Mouse (Mus musculus) adrenal gland, adult 10 weeks (tissue): Measurements from ENCODE around the gene Olfr27. TPM values are rescaled to one million over a fixed set of nuclear protein-coding genes. Genes with fewer than 3 reads are reported as not detected.

Experiments
- polyA plus RNA-seq: library from polyadenylated mRNA; stranded (reverse); fragments of 350-450 nt; fragmentation: Illumina TruSeq; extraction: RNeasy Lipid Tissue Mini Kit (QIAGEN cat#74804); gene quantifications from one replicate; pipeline ENCODE4 v1.2.3, GENCODE M21; 2014; ENCODE audit warnings: low read depth, low replicate concordance

Gene Olfr27
- polyA plus RNA-seq: not detected

DNA sequence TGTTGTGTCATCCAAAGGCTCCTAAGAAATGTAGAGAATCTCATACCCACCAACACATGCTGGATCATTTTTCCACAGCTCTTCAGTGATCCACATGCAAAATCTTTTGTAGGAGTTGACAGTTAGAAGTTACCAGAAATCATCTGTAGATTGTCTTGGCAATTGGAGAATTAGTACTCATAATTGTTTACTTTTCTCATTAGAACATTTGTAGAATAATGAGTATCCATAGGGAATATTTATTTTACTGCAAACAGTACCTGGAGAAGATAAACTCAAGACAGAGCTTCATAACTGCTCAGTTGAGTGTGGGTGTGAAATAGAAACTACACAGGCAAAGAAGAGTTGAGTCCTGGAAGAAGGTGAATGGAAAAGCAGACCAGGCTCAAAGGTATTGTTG lies at the start of gene Olfr27:
Gene Olfr27 (plus strand): TSS at position 301 of the 400 bp plus-strand sequence.

DNA sequence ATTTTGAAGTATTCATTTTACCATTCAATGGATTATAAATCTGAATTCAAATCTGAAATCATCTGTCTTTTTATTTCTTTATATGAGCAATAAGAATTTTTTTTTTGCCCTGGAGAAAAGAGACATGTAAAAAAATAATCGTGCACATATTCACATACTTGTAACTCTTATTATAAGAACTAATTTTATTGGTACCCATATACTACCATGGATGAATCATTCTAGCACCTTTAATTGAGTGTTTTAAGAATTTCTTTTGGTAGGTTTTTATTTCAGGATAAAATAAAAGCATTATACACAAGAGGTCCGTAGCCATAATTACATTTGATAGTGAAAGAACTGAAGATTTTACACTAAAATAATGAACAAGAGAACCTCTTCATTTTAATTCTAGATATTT lies 49.1 kb upstream of the Olfr27 start, which contains the start of gene Olfr938:
Gene Olfr938 (minus strand): TSS at position 101 of the 400 bp plus-strand sequence.

GRCm38 (mm10) chr9:39166004-39166403 lies 38.1 kb downstream of the Olfr27 start, which contains the start of gene Olfr943:
TSS of gene Olfr943 (plus strand) at chr9:39166304.

Other genes with a start within 250 kb of the Olfr27 start
- not detected for gene Olfr930, start 198.3 kb upstream of the Olfr27 start, polyA plus RNA-seq
- gene Olfr933, start 155.8 kb upstream of the Olfr27 start, polyA plus RNA-seq: not detected
- not detected for gene Olfr934, start 139.8 kb upstream of the Olfr27 start, polyA plus RNA-seq
- not detected for gene Olfr935, start 128.4 kb upstream of the Olfr27 start, polyA plus RNA-seq
- gene Olfr146, start 104.8 kb upstream of the Olfr27 start, polyA plus RNA-seq: not detected
- not detected for gene Olfr937, start 63.2 kb upstream of the Olfr27 start, polyA plus RNA-seq
- not detected for gene Olfr938, start 49.2 kb upstream of the Olfr27 start, polyA plus RNA-seq
- gene Olfr943, start 38.2 kb downstream of the Olfr27 start, polyA plus RNA-seq: not detected
- not detected for gene Olfr944, start 73.8 kb downstream of the Olfr27 start, polyA plus RNA-seq
- gene Olfr1537, start 121.9 kb downstream of the Olfr27 start, polyA plus RNA-seq: not detected
- not detected for gene Olfr945, start 148.7 kb downstream of the Olfr27 start, polyA plus RNA-seq
- gene Olfr948, start 197.9 kb downstream of the Olfr27 start, polyA plus RNA-seq: not detected